Mouse (Mus musculus): ENCODE results near the gene Insl6. TPM values are rescaled to one million over a fixed set of nuclear protein-coding genes. Genes with fewer than 3 reads are reported as not detected.

Insl6 gene
- total RNA-seq (2023): 2.6 TPM

GRCm38 (mm10) chr19:29325053-29325851 is at the start of gene Insl6:
TSS of gene Insl6 (minus strand) at chr19:29325356.

GRCm38 (mm10) chr19:29366969-29367622 is 41.9 kb upstream of the Insl6 start, which contains the start of the genes Plgrkt and Cd274:
TSS of gene Plgrkt (minus strand) at chr19:29367390.
TSS of gene Cd274 (plus strand) at chr19:29367455.

GRCm38 (mm10) chr19:29334068-29334745 is 9.1 kb upstream of the Insl6 start, which contains the start of gene Rln1:
TSS of gene Rln1 (minus strand) at chr19:29334670.

Other genes starting within 250 kb of the Insl6 start
- gene Rcl1, start 224.0 kb downstream of the Insl6 start, total RNA-seq (2023): 25.9 TPM
- gene Jak2, start 73.5 kb downstream of the Insl6 start, total RNA-seq (2023): 60.0 TPM
- not detected for gene Rln1, start 9.3 kb upstream of the Insl6 start, total RNA-seq (2023)
- 224 TPM for gene Plgrkt, start 42.0 kb upstream of the Insl6 start, total RNA-seq (2023)
- gene Cd274, start 42.1 kb upstream of the Insl6 start, total RNA-seq (2023): 43.5 TPM
- gene Pdcd1lg2, start 85.6 kb upstream of the Insl6 start, total RNA-seq (2023): 1.4 TPM
- gene Ric1, start 196.9 kb upstream of the Insl6 start, total RNA-seq (2023): 37.7 TPM

Measured in CD4-positive naive resting alpha-beta T cell, adult 76 days (primary cell).